Mouse (Mus musculus) brain, embryonic 18.5 days (tissue): Measurements from ENCODE around the gene Vps39.

ENCODE experiments used
- DNase-seq: peaks from one replicate; pipeline ENCODE4 v3.0.0-alpha.2; 2012; ENCODE audit warnings: low read depth, low spot score

Gene Vps39

GRCm38 (mm10) chr2:120299866-120300265 is 53.1 kb downstream of the Vps39 start:
- no peak for DNase-seq

DNA sequence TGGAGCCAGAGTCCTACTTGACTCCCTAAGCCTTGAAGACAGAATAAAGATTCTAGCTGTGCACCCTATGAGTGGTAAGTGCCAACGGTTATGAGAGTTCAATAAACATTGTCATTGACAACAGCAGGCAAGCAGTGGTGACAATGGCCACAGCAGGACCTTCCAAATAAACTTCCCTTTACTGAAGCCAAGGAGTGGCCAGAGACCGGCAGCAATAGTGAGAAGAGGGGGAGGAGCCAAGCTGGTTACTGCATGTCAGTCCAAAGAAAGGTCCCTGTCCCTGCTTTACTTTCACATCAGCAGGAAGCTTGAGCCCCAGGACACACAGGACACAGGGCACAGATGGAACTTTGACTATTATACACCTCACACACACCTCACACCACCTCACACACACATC is 56.8 kb downstream of the Vps39 start:
- DNase-seq, result no peak

DNA sequence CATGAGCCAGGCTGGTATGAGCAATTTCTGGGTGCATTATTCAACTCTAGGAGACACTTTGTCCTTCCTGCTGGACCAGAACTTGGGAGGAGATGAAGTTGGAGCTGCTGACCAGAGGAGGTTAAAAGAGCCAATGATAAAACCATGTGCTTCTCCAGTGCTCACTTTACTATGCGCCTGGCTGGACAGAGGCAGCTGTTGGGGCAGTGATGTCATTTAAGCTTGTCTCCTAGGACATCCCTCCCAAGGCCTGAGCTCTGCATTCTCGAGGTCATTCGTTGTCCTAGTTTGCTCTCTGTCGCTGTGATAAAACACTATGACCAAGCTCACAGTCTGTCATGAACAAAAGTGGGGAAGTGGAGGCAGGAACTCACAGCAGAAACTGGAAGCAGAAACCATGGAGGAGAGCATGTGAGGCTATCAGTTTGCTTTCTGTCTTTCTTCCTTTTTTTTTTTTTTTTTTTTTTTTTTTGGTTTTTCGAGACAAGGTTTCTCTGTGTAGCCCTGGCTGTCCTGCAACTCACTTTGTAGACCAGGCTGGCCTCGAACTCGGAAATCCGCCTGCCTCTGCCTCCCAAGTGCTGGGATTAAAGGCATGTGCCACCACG is 61.4 kb downstream of the Vps39 start:
- no peak for DNase-seq

DNA sequence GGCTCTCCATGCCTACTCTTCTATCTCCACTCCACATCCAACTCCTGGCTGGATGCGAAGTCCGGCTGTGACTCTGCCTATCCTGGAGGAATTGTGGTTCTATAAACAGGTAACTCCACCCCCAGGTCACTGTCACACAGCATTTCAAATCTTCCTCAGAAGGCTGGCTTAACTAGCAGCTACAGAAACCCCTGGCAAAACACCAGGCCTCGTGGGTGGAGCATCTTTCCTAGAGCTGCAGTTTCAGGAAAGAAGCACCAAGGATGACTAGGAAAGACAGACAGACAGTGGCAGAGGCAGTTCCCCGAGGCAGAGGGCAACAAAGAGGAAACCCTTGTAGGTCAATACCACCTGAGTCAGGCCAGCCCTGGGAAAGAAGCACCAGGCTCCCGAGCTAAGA is 63.9 kb downstream of the Vps39 start, which contains the start of gene Pla2g4d:
TSS of gene Pla2g4d (minus strand) at position 203 of the 400 bp plus-strand sequence.
- DNase-seq, result no peak

- no peak for DNase-seq
Observed at GRCm38 (mm10) chr2:120288401-120288800, 64.5 kb downstream of the Vps39 start.

DNA sequence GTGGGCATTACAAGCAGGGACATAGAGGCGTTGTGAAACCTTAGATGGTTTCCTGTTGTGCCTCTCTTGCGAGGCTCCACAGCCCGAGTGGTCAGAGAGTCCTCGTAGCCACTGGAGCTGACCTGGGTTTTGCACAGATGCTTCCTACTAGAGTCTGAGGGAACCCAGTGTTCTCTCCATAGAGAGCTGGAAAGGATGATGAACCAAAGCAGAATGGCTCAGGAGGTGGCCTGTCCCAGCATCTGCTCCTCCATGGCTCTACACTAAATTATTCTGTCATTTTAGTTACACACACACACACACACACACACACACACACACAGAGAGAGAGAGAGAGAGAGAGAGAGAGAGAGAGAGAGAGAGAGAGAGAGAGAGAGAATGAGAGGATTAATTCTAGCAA is 67.3 kb downstream of the Vps39 start:
- no peak for DNase-seq

- no peak for DNase-seq
Observed at GRCm38 (mm10) chr2:120284705-120285104, 68.2 kb downstream of the Vps39 start.

DNA sequence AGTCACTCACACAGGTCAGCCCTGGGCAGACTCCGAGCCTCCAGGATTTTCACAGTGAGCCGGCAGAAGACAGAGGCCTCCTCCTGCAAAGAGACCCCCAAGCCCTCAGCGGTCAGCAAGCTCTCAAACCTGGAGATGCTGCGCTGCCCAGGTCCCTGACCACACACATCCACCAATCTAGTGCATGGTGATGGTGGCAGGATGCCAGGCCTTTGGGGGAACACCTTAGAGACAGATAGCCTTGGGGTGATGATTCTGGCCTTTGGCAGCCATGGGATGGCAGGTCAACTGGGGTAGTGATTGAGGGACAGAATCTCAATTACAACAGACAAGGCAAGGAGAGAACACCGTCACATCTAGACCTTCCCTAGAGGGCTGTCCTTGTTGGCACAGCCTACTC is 68.8 kb downstream of the Vps39 start:
- no peak for DNase-seq

DNA sequence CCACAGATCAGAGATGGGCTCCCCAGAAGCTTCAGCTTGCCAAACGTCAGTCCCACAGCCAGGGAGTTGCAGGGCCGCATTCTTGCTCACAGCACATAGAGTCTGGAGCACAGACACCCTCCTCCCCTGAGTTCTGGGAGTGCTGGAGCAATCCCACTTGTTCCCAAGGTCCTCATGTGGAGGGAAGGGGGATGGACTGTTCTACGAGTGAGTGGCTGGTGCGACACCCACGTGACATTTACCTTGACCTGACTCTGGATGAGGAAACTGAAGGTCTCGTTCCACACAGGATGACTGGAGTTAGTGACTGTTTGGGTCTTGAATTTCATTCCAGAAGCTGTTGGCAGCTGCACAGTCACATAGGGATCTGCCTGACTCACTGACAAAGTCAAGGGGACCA is 69.4 kb downstream of the Vps39 start:
- DNase-seq, result no peak

GRCm38 (mm10) chr2:120281221-120281620 is 71.7 kb downstream of the Vps39 start:
- no peak for DNase-seq

GRCm38 (mm10) chr2:120279961-120280360 is 73.0 kb downstream of the Vps39 start:
- no peak for DNase-seq

GRCm38 (mm10) chr2:120276951-120277350 is 76.0 kb downstream of the Vps39 start:
- DNase-seq, result no peak

DNA sequence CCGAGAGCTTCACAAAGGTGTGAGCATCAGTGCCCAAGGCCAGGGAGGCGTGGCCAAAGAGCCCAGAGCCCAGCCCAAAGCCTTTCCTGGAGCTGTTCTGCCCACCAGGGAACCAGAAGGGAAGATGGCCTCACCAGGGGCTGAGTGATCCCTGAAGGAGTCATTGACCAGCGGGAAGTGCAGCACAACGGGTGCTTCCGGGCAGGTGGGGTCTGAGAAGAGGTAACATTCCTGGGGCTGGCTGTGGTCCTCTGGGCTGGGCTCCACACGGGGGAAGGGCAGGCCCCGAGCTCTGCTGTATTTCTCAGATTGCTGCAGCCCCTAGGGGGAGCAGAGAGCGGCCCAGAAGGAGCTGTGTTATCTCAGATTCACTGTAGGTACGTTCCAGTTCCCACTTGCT is 84.3 kb downstream of the Vps39 start:
- no peak for DNase-seq
